Comparison of ENCODE assay signal across 15 mouse cellular contexts in genomic region chr12:49513131-49513530, GRCm38 (mm10).
"Had no signal": no experiment of that assay in that cellular context is flagged by ENCODE, and none has a peak within 500 bp of the region (broad histone marks: within the 10 kb centered on the region; RNA-seq: fewer than 3 reads in every experiment).

No protein-coding gene starts in this region.

- H3K4me3 ChIP-seq: midbrain, embryonic 10.5 days; midbrain, embryonic 12.5 days; myocyte; neural tube, embryonic 13.5 days had no signal

- H3K9ac ChIP-seq: lung, embryonic 14.5 days; midbrain, embryonic 12.5 days; neural tube, embryonic 13.5 days had no signal

- ATAC-seq: midbrain, embryonic 16.5 days had no signal

- H3K4me2 ChIP-seq: lung, embryonic 14.5 days; midbrain, embryonic 12.5 days; neural tube, embryonic 13.5 days had no signal

- H3K4me1 ChIP-seq: midbrain, embryonic 10.5 days; midbrain, embryonic 12.5 days; neural tube, embryonic 13.5 days had no signal

- DNase-seq: lung, adult 18-20 months; lung, embryonic 14.5 days; lung, postnatal 10 days; lung, postnatal 4 days; midbrain, embryonic 14.5 days; right cerebral cortex, postnatal 14 days; spleen, adult 18-20 months; thymus, adult 18-20 months; thymus, postnatal 14 days; thymus, postnatal 36 days had no signal

- H3K27me3 ChIP-seq: midbrain, embryonic 12.5 days; neural tube, embryonic 13.5 days had no signal

- H3K36me3 ChIP-seq: midbrain, embryonic 10.5 days; midbrain, embryonic 12.5 days; neural tube, embryonic 13.5 days had no signal

- H3K9me3 ChIP-seq: midbrain, embryonic 10.5 days; midbrain, embryonic 12.5 days; neural tube, embryonic 13.5 days had no signal

- H3K27ac ChIP-seq: midbrain, embryonic 10.5 days; midbrain, embryonic 12.5 days; neural tube, embryonic 13.5 days had no signal
